Mouse (Mus musculus) forebrain, embryonic 13.5 days (tissue): ENCODE measurements at regions not wholly inside any gene's neighbourhood (a gene's known extent, or its start where the extent isn't known, plus 50 kb on each side); places are given as distances from the start of the nearest gene placed in this dataset.
A peak's percentile ranks its signal among the peaks of the same experiment; 100 is the strongest.

Experiments
- ATAC-seq: fragments of 200-750 bp; cut with Nextera tagmentation; 2 replicates; pipeline ENCODE4 v1.8.0; 2017
- H3K27ac ChIP-seq: fragments of 300-500 bp; sonication (generic); 2 replicates; pipeline ENCODE4 v1.5.1; 2015; ENCODE audit warnings: inconsistent platforms, mild to moderate bottlenecking, moderate library complexity
- H3K27me3 ChIP-seq: fragments of 300-500 bp; sonication (generic); 2 replicates; pipeline ENCODE4 v1.6.1; 2015; ENCODE audit warnings: mild to moderate bottlenecking, inconsistent platforms
- H3K36me3 ChIP-seq: fragments of 300-500 bp; sonication (generic); 2 replicates; pipeline ENCODE4 v1.6.1; 2015; ENCODE audit warnings: mild to moderate bottlenecking, inconsistent platforms; ENCODE audit not compliant: poor library complexity, severe bottlenecking
- H3K4me1 ChIP-seq: fragments of 300-500 bp; sonication (generic); 2 replicates; pipeline ENCODE4 v1.6.1; 2015; ENCODE audit warnings: inconsistent platforms
- H3K4me2 ChIP-seq: fragments of 300-500 bp; sonication (generic); 2 replicates; pipeline ENCODE4 v1.6.1; 2015; ENCODE audit warnings: inconsistent platforms, mild to moderate bottlenecking, moderate library complexity
- H3K4me3 ChIP-seq: fragments of 300-500 bp; sonication (generic); 2 replicates; pipeline ENCODE4 v1.5.1; 2015; ENCODE audit warnings: mild to moderate bottlenecking, inconsistent platforms
- H3K9ac ChIP-seq: fragments of 300-500 bp; sonication (generic); 2 replicates; pipeline ENCODE4 v1.6.1; 2015; ENCODE audit warnings: mild to moderate bottlenecking, inconsistent platforms
- H3K9me3 ChIP-seq: fragments of 300-500 bp; sonication (generic); replicated peaks from 2 replicates; pipeline ENCODE4 v1.6.1; 2016; ENCODE audit warnings: inconsistent platforms
- WGBS: fragments of 180-500 bp; shearing (Covaris S2); methylation state at CpG from one replicate; pipeline ENCODE4 v1.1.7; 2015; 5-methylcytosine and 5-hydroxymethylcytosine counted together

- ATAC-seq = peak; percentile 79
- Histone ChIP-seq H3K9ac (peak overlapping the region; percentile 98), H3K4me2 (peak overlapping the region; percentile 87), H3K36me3 (no peaks in the 10 kb centered on the region), H3K4me3 (peak overlapping the region; percentile 73), H3K9me3 (no peaks in the 10 kb centered on the region), H3K4me1 (peaks cover 35% of the 10 kb centered on the region), H3K27ac (peak overlapping the region; percentile 100), H3K27me3 (no peaks in the 10 kb centered on the region)
- WGBS = 0% methylated on average over 39 of the region's 54 CpGs
These were observed 67.9 kb upstream of the Cplx2 start for GRCm38 (mm10) chr13:54303071-54303924.

DNA sequence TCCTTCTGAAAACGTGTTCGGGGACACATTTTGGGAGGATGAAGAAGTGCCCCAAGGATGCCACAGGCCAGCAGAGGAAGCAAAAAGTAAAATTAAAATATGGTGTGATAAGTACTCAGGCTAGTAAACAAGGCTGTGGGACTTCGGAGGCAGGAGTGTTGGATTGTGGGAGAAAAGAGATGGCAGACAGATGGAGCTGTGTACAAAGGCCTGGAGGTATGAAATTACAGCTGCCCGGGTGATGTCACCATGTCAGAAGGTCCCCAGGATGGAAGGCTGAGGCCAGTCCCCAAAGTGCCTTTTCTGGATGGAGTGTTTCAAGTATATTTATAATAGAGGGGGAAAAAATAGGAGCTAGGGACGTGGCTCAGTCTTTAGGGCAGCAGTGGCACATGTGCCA lies 66.9 kb upstream of the Cplx2 start:
- Histone ChIP-seq H3K9me3 (no peaks in the 10 kb centered on the region), H3K27ac (peak overlapping the region; percentile 100), H3K36me3 (no peaks in the 10 kb centered on the region), H3K4me3 (no peak overlapping the region), H3K27me3 (no peaks in the 10 kb centered on the region), H3K4me2 (peak overlapping the region; percentile 87), H3K9ac (peak overlapping the region; percentile 98; the same call in 1 of the 2 replicates), H3K4me1 (peaks cover 43% of the 10 kb centered on the region)
- ATAC-seq = no peak
- 56% methylated on average over 5 of the region's 5 CpGs for WGBS

DNA sequence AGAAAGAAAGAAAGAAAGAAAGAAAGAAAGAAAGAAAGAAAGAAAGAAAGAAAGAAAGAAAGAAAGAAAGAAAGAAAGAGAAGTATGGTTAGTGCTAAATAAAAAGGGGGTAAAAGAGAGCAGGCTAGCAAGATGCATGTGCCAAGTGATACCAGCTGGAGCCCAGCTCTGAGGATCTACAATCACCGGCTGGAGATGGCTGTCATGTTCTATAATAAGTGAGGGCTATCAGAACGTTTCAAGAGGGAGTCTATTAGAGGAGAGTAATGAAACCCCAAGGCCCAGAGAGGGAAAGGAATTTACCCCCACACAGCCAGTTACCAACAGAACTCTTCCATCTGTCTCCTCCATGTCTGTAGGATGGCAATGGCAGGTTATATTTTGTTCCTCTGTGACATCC lies 62.6 kb upstream of the Cplx2 start:
- Histone ChIP-seq H3K27me3 (no peaks in the 10 kb centered on the region), H3K36me3 (peaks cover 10% of the 10 kb centered on the region; the same call in 1 of the 2 replicates), H3K9me3 (no peaks in the 10 kb centered on the region), H3K27ac (peak overlapping the region; percentile 84), H3K4me2 (no peak overlapping the region), H3K9ac (no peak overlapping the region), H3K4me3 (no peak overlapping the region), H3K4me1 (peaks cover 47% of the 10 kb centered on the region)
- ATAC-seq = no peak
- WGBS = 31% methylated on average over 2 of the region's 2 CpGs

GRCm38 (mm10) chr13:54309354-54309753 lies 61.8 kb upstream of the Cplx2 start:
- WGBS = 32% methylated on average over 5 of the region's 5 CpGs
- no peak overlapping the region for H3K4me3 ChIP-seq
- peaks cover 40% of the 10 kb centered on the region for H3K4me1 ChIP-seq
- no peak overlapping the region for H3K9ac ChIP-seq
- peak; percentile 87 for ATAC-seq
- no peak overlapping the region for H3K4me2 ChIP-seq
- H3K9me3 ChIP-seq = no peaks in the 10 kb centered on the region
- no peaks in the 10 kb centered on the region for H3K27me3 ChIP-seq
- H3K27ac ChIP-seq = peak overlapping the region; percentile 84
- peaks cover 10% of the 10 kb centered on the region for H3K36me3 ChIP-seq

DNA sequence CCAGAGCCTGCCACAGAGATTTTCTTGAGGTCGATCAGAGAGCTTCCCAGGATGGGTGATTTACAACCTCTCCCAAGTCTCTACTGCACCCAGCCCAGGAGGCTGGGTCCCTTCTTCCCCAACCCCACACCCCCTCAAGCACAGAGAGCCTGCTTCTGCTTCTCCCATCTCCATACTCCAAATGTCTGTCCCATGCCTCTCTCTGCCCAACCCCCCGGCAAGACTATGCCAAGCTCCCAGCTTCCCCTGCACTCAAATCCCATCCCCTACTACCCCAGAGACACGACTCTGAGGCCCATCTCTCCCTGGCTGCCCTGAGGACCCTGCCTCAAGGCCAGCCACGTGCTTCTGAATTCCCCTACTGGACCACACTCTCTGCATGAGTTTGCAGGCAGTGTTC lies 61.0 kb upstream of the Cplx2 start:
- H3K4me1 ChIP-seq = peaks cover 37% of the 10 kb centered on the region
- 0 out of 2 replicates have a peak overlapping the region, but pooled peaks have one; percentile 25 for H3K27ac ChIP-seq
- H3K27me3 ChIP-seq = no peaks in the 10 kb centered on the region
- H3K4me3 ChIP-seq = no peak overlapping the region
- H3K4me2 ChIP-seq = no peak overlapping the region
- H3K36me3 ChIP-seq = peaks cover 17% of the 10 kb centered on the region
- H3K9ac ChIP-seq = no peak overlapping the region
- no peak for ATAC-seq
- no peaks in the 10 kb centered on the region for H3K9me3 ChIP-seq
- 64% methylated on average over 4 of the region's 4 CpGs for WGBS

GRCm38 (mm10) chr13:54311327-54312026 lies 59.7 kb upstream of the Cplx2 start:
- H3K4me3 ChIP-seq = no peak overlapping the region
- WGBS = 88% methylated on average over 4 of the region's 4 CpGs
- no peaks in the 10 kb centered on the region for H3K9me3 ChIP-seq

GRCm38 (mm10) chr13:54312405-54313185 lies 58.6 kb upstream of the Cplx2 start:
- H3K4me1 ChIP-seq = peaks cover 31% of the 10 kb centered on the region
- no peaks in the 10 kb centered on the region for H3K9me3 ChIP-seq
- no peak overlapping the region for H3K4me3 ChIP-seq
- H3K27me3 ChIP-seq = no peaks in the 10 kb centered on the region
- H3K36me3 ChIP-seq = peaks cover 17% of the 10 kb centered on the region
- 84% methylated on average over 18 of the region's 18 CpGs for WGBS
- no peak overlapping the region for H3K9ac ChIP-seq
- no peak overlapping the region; the same call in 1 of the 2 replicates for H3K27ac ChIP-seq
- no peak overlapping the region for H3K4me2 ChIP-seq
- no peak for ATAC-seq

More at GRCm38 (mm10) chr13:54311327-54312026, 59.7 kb upstream of the Cplx2 start:
- Histone ChIP-seq H3K27me3 (no peaks in the 10 kb centered on the region), H3K36me3 (peaks cover 17% of the 10 kb centered on the region), H3K4me2 (no peak overlapping the region), H3K27ac (no peak overlapping the region), H3K9ac (no peak overlapping the region), H3K4me1 (peaks cover 37% of the 10 kb centered on the region)
- ATAC-seq = no peak

DNA sequence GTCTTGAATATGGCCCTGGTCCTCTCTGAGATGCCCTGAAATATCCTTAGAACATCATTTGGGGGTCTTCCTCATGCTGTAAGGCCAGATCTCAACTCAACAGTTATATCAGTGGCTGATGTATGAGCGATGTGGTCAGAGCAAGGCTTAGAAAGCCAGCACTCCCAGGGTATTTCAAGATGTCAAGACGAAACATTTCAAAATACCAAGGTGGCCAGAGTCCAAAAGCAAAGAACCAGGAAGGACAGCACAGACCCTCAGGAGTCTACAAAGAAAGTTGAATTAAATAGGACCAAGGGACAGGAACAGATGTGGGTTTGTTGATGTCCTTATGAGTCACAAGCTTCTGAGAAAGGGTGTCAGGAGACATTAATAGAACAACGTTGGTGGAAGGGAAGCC lies 55.8 kb upstream of the Cplx2 start:
- H3K27me3 ChIP-seq = no peaks in the 10 kb centered on the region
- peaks cover 6% of the 10 kb centered on the region; the same call in 1 of the 2 replicates for H3K4me1 ChIP-seq
- H3K4me2 ChIP-seq = no peak overlapping the region
- 89% methylated on average over 3 of the region's 3 CpGs for WGBS
- no peak overlapping the region for H3K9ac ChIP-seq
- no peaks in the 10 kb centered on the region for H3K9me3 ChIP-seq
- no peak for ATAC-seq
- no peak overlapping the region for H3K4me3 ChIP-seq
- peaks cover 20% of the 10 kb centered on the region for H3K36me3 ChIP-seq
- H3K27ac ChIP-seq = no peak overlapping the region

GRCm38 (mm10) chr13:54316907-54317306 lies 54.2 kb upstream of the Cplx2 start:
- ATAC-seq = no peak
- Histone ChIP-seq H3K9ac (no peak overlapping the region), H3K4me2 (no peak overlapping the region), H3K36me3 (peaks cover 24% of the 10 kb centered on the region), H3K4me1 (no peaks in the 10 kb centered on the region), H3K9me3 (no peaks in the 10 kb centered on the region), H3K27ac (no peak overlapping the region), H3K27me3 (no peaks in the 10 kb centered on the region), H3K4me3 (no peak overlapping the region)
- 87% methylated on average over 6 of the region's 6 CpGs for WGBS

DNA sequence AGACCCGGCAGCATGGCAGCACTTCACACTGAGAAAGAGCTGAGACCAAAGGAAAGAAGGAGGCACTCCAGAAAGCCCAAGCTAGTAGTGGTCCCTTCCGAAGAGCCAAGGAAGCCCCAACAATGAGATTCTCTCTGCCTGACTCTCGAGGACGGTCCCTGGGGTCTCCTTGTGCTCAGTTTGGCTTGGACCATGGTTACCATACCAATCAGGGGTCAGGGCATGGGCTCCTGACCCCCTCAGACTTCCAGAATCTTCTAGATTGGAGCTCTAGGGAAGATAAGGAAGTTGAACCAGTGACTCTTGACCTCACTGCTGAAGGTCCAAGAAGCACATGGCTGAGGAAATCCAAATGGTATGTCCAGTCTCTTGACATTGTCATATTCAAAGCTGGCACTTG lies 53.0 kb upstream of the Cplx2 start:
- H3K9me3 ChIP-seq = no peaks in the 10 kb centered on the region
- 92% methylated on average over 4 of the region's 4 CpGs for WGBS

GRCm38 (mm10) chr13:54318601-54319000 lies 52.5 kb upstream of the Cplx2 start:
- H3K9me3 ChIP-seq = no peaks in the 10 kb centered on the region
- no peak for ATAC-seq
- H3K36me3 ChIP-seq = peaks cover 15% of the 10 kb centered on the region
- peaks cover 14% of the 10 kb centered on the region for H3K4me1 ChIP-seq
- H3K9ac ChIP-seq = no peak overlapping the region
- no peak overlapping the region for H3K4me3 ChIP-seq
- H3K4me2 ChIP-seq = no peak overlapping the region
- no peak overlapping the region for H3K27ac ChIP-seq
- WGBS = 85% methylated on average over 5 of the region's 5 CpGs
- H3K27me3 ChIP-seq = no peaks in the 10 kb centered on the region

More for the DNA sequence above, 53.0 kb upstream of the Cplx2 start:
- Histone ChIP-seq H3K4me2 (no peak overlapping the region), H3K4me3 (no peak overlapping the region), H3K9ac (no peak overlapping the region), H3K4me1 (0 out of 2 replicates have a peak, but pooled peaks cover 10% of the 10 kb centered on the region), H3K27me3 (no peaks in the 10 kb centered on the region), H3K27ac (no peak overlapping the region), H3K36me3 (peaks cover 15% of the 10 kb centered on the region)
- no peak for ATAC-seq
